Mouse (Mus musculus) embryonic fibroblast, embryonic 13.5 days (primary cell): Measurements from ENCODE around the gene Csn2. TPM values are rescaled to one million over a fixed set of nuclear protein-coding genes. Genes with fewer than 3 reads are reported as not detected.

Source experiments
- H3K27ac ChIP-seq: 2 replicates; pipeline ENCODE4 v1.5.1; 2012; ENCODE audit warnings: low read length, control low read depth, inconsistent platforms; ENCODE audit not compliant: insufficient read depth
- H3K4me1 ChIP-seq: 2 replicates; pipeline ENCODE4 v1.6.1; 2011; ENCODE audit warnings: low read length; ENCODE audit not compliant: control insufficient read depth, insufficient read depth
- H3K4me3 ChIP-seq: 2 replicates; pipeline ENCODE4 v1.5.1; 2011; ENCODE audit warnings: mild to moderate bottlenecking, control low read depth, low read length; ENCODE audit not compliant: insufficient read depth
- CTCF ChIP-seq: IDR thresholded peaks from 2 replicates; pipeline ENCODE4 v1.5.1; 2011; ENCODE audit warnings: mild to moderate bottlenecking, control low read depth, low read length, moderate library complexity, borderline replicate concordance; ENCODE audit not compliant: insufficient read depth
- POLR2A ChIP-seq: IDR thresholded peaks from 2 replicates; pipeline ENCODE4 v1.6.1; 2011; ENCODE audit warnings: low read depth, mild to moderate bottlenecking, control low read depth, low read length, moderate library complexity
- polyA plus RNA-seq: library from polyadenylated mRNA; stranded (reverse); fragments of >200 nt; gene quantifications from 2 replicates; pipeline ENCODE4 v1.2.4, GENCODE M21; 2011; ENCODE audit warnings: low read depth; ENCODE audit not compliant: missing spikeins, insufficient read length

Csn2 gene
- not detected in 2 replicates for polyA plus RNA-seq

DNA sequence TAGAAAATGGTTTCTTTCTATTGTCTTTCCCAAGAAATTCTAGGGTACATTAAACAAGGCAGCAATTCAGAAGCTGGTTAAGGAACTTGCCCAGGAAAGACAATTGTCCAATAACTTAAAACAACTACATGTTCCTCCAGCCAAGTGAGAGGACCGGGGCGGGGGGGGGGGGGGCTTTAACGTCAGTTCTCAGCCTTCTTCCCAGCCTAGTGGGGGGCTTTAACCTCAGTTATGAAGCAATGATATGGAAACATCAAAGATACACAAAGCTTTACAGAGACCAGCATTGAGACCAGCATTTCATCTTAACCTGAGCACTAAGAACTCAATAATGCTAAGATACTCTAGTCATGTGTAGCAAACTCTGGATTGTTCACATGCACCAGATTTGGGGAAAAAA lies at the start of gene Csn2:
Gene Csn2, minus strand, starts transcription at position 101 of the 400 bp plus-strand sequence.
- Histone ChIP-seq H3K4me1 (no peaks in the 10 kb centered on the region), H3K27ac (no peak within 1 kb of the TSS), H3K4me3 (no peak within 1 kb of the TSS)
- TF ChIP-seq POLR2A, result no peak
- TF ChIP-seq CTCF, result no peak

DNA sequence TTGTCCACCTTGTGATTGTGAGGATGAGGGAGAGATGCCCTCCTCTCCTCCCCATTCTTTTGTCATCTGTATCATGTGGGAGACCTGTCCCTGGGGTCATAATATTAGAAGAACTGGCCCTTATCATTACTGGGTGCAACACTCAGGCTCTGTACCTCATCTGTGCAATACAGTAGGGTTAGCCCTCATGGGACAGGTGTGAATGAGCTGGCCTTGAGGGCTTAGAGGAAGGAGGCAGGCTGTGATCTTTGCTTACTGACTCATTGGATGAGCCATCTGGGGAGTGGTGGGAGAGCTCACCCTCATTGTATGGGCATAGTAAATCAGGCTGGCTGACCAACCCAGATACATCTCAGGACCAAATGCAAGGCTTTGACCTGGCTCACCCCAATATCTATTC lies 35.4 kb upstream of the Csn2 start:
- TF ChIP-seq POLR2A, result no peak
- no peak for TF ChIP-seq CTCF

DNA sequence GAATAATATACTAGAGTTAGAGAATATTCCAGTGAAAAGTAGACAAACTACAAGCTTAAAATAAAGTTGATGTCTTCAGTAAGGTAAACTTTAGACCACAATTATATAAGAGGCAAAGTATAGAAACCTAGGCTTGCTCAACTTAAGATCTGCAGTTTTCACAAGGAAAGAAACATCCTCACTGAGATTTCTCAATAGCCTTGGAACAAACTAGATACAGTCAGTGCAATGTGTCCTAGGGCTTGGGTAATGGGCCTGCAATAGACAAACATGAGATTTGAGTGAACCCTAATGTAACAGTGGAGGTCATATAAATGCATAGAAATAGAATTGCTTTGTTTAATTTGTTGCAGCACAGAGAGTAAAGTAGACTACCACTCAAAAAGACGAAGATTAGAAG lies 6.5 kb upstream of the Csn2 start:
- no peak overlapping the region for H3K27ac ChIP-seq
- no peak overlapping the region for H3K4me3 ChIP-seq
- H3K4me1 ChIP-seq, result no peaks in the 10 kb centered on the region
- TF ChIP-seq CTCF (no peak), POLR2A (no peak)

More for the DNA sequence above, 35.4 kb upstream of the Csn2 start:
- Histone ChIP-seq H3K4me3 (no peak overlapping the region), H3K4me1 (no peaks in the 10 kb centered on the region), H3K27ac (no peak overlapping the region)

DNA sequence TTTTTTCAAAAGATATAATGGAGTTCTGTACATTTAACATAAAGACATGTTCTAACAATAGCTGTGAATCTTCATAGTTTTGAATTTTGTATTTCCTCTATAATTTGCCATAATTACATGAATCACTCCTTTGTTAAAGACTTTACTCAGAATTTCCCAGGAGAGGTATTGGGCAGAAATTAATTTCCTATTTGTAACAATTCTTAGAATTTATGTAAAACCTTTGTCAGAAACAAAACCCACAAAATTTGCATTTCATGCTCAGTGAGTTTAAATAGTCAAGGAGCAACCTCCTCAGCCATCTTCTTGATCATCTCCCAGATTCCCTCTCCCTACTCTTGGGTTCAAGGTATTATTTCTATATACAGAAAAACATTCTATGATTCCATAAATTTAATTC lies 33.5 kb downstream of the Csn2 start, which contains the start of gene Csn1s1:
Gene Csn1s1, plus strand, starts transcription at position 301 of the 400 bp plus-strand sequence.
- H3K4me1 ChIP-seq, result no peaks in the 10 kb centered on the region
- H3K27ac ChIP-seq, result no peak within 1 kb of the TSS
- TF ChIP-seq CTCF (no peak), POLR2A (no peak)
- no peak within 1 kb of the TSS for H3K4me3 ChIP-seq

DNA sequence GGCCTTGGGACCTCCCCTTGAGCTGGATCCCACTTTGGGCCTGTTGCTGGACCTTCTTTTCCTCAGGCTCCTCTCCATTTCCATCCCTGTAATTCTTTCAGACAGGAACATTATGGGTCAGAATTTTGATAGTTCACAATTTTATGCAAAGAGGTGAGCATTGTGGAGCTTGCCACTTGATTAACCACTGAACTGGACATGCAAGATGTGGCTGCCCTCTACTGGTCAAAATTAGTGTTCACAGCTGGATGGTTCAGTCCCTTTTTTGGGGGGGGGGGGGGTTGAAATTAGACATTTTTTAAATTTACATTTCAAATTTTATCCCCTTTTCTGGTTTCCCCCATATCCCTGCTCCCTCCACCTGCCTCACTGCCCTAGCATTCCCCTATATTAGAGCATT lies 56.6 kb downstream of the Csn2 start:
- no peak for TF ChIP-seq CTCF
- no peak for TF ChIP-seq POLR2A
- H3K4me1 ChIP-seq, result no peaks in the 10 kb centered on the region
- no peak overlapping the region for H3K4me3 ChIP-seq
- no peak overlapping the region for H3K27ac ChIP-seq

Other genes with a start within 250 kb of the Csn2 start
- gene Ugt2a2, start 217.4 kb downstream of the Csn2 start, polyA plus RNA-seq, result not detected in 2 replicates
- gene Gm43638, start 212.8 kb downstream of the Csn2 start, polyA plus RNA-seq, result not detected in 2 replicates
- not detected in 2 replicates for gene Ugt2a1, start 208.8 kb downstream of the Csn2 start, polyA plus RNA-seq
- gene Sult1b1, start 161.4 kb downstream of the Csn2 start, polyA plus RNA-seq, result not detected in 2 replicates
- gene Sult1d1, start 130.6 kb downstream of the Csn2 start, polyA plus RNA-seq, result not detected in 2 replicates
- gene Sult1e1, start 108.0 kb downstream of the Csn2 start, polyA plus RNA-seq, result not detected in 2 replicates
- gene Csn1s1, start 33.4 kb downstream of the Csn2 start, polyA plus RNA-seq, result not detected in 2 replicates
- not detected in 2 replicates for gene Csn1s2a, start 74.9 kb upstream of the Csn2 start, polyA plus RNA-seq
- not detected in 2 replicates for gene Csn1s2b, start 108.5 kb upstream of the Csn2 start, polyA plus RNA-seq
- not detected in 2 replicates for gene Prr27, start 126.1 kb upstream of the Csn2 start, polyA plus RNA-seq
- gene Odam, start 185.4 kb upstream of the Csn2 start, polyA plus RNA-seq, result not detected in 2 replicates
- not detected in 2 replicates for gene Csn3, start 225.9 kb upstream of the Csn2 start, polyA plus RNA-seq